Mouse (Mus musculus): ENCODE results near the gene Xiap.

DNA sequence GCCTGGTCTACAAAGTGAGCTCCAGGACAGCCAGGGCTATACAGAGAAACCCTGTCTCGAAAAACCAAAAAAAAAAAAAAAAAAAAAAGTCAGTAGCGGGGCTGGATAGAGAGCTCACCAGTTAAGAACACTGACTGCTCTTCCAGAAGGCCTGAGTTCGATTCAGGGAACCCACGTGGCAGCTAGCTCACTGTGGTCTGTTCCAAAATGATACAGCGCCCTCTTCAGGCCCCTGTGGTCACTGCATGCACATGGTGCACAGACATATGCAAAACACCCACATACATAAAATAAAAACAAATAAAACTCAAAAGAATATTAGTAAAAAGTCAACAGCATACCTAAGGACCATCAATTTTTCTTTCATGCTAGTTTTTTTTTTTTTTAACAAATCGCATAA, 20.0 kb upstream of the Xiap start:
- TF ChIP-seq CTCF (IDR thresholded peaks at IDR 0.05; ENCODE audit: borderline replicate concordance, control insufficient read depth, extremely low read depth, insufficient read depth, low read length, poor library complexity) (no peak), POLR2A (IDR thresholded peaks at IDR 0.05; ENCODE audit: control insufficient read depth, extremely low read depth, insufficient read depth, low read length, poor library complexity) (no peak)

Data from thymus, adult 2 months (tissue).